In genomic region chr6:100285985-100286572, GRCm38 (mm10) we compare ENCODE assay signal across 7 mouse cellular contexts. TPM values are rescaled to one million over a fixed set of nuclear protein-coding genes. Genes with fewer than 3 reads are reported as not detected.
DNase-seq lines count a peak whose midpoint lies in the region; ATAC-seq and TF ChIP-seq lines count a peak whose summit lies in the region.

No protein-coding gene starts in this region.

- peak overlapping the region; percentile 88 for H3K9ac ChIP-seq in embryonic facial prominence, embryonic 12.5 days
- peak overlapping the region; percentile 89 for H3K9ac ChIP-seq in intestine, postnatal 0 days (ENCODE audit: low read depth, low read length)

- peak overlapping the region; percentile 75 for H3K4me3 ChIP-seq in embryonic facial prominence, embryonic 12.5 days
- peak overlapping the region; percentile 80 for H3K4me3 ChIP-seq in intestine, postnatal 0 days (ENCODE audit: low read depth, low read length)
- peak overlapping the region; percentile 58 for H3K4me3 ChIP-seq in olfactory bulb, adult 2 months (ENCODE audit: insufficient read depth, low read depth, low read length)

- peak overlapping the region; percentile 93; the same call in 1 of the 2 replicates for H3K27ac ChIP-seq in embryonic facial prominence, embryonic 12.5 days
- H3K27ac ChIP-seq in intestine, postnatal 0 days (ENCODE audit: low read depth, low read length), result no peak overlapping the region
- no peak overlapping the region for H3K27ac ChIP-seq in olfactory bulb, adult 2 months (ENCODE audit: insufficient read depth, low read depth, low read length)

- peak overlapping the region; percentile 78 for H3K4me2 ChIP-seq in embryonic facial prominence, embryonic 12.5 days (replicated peaks)
- H3K4me2 ChIP-seq in intestine, postnatal 0 days (replicated peaks; ENCODE audit: low read depth), result peak overlapping the region; percentile 97

- no peak for TF ChIP-seq CTCF in intestine, postnatal 0 days (IDR thresholded peaks at IDR 0.05; ENCODE audit: low read depth)
- no peak for TF ChIP-seq CTCF in olfactory bulb, adult 2 months (IDR thresholded peaks at IDR 0.05; ENCODE audit: insufficient read depth, low read depth, low read length)

- no peaks in the 10 kb centered on the region for H3K9me3 ChIP-seq in embryonic facial prominence, embryonic 12.5 days
- no peaks in the 10 kb centered on the region for H3K9me3 ChIP-seq in intestine, postnatal 0 days (ENCODE audit: control insufficient read depth)

- H3K27me3 ChIP-seq in embryonic facial prominence, embryonic 12.5 days, result peaks cover 5% of the 10 kb centered on the region
- H3K27me3 ChIP-seq in intestine, postnatal 0 days (replicated peaks; ENCODE audit: control insufficient read depth, insufficient read depth, low read length), result no peaks in the 10 kb centered on the region

- ATAC-seq in embryonic facial prominence, embryonic 12.5 days (ENCODE audit: insufficient number of reproducible peaks, insufficient read depth, low FRiP score, low TSS enrichment), result no peak
- ATAC-seq in intestine, postnatal 0 days, result no peak

- peak; percentile 16 for DNase-seq in retina, embryonic 14.5 days (ENCODE audit: low spot score)
- no peak for DNase-seq in retina, postnatal 1 day
- DNase-seq in spleen, postnatal 14 days (ENCODE audit: low spot score in 2 of 2), result no peak
- DNase-seq in embryo, embryonic 9.5 days (ENCODE audit: extremely low spot score), result no peak

- WGBS in embryonic facial prominence, embryonic 12.5 days, result under 1% methylated on average over 18 of the region's 18 CpGs
- WGBS in intestine, postnatal 0 days, result 4% methylated on average over 18 of the region's 18 CpGs
- WGBS in olfactory bulb, adult 2 months, result 3% methylated on average over 18 of the region's 18 CpGs

- no peak for TF ChIP-seq POLR2A in olfactory bulb, adult 2 months (IDR thresholded peaks at IDR 0.05; ENCODE audit: insufficient read depth, low read depth, low read length)

- peaks cover 32% of the 10 kb centered on the region for H3K4me1 ChIP-seq in embryonic facial prominence, embryonic 12.5 days
- no peaks in the 10 kb centered on the region for H3K4me1 ChIP-seq in intestine, postnatal 0 days (replicated peaks; ENCODE audit: control insufficient read depth, insufficient read depth, low read length)
- peaks cover 4% of the 10 kb centered on the region for H3K4me1 ChIP-seq in olfactory bulb, adult 2 months (ENCODE audit: control insufficient read depth, insufficient read depth, low read length)

- H3K36me3 ChIP-seq in embryonic facial prominence, embryonic 12.5 days, result no peaks in the 10 kb centered on the region
- no peaks in the 10 kb centered on the region for H3K36me3 ChIP-seq in intestine, postnatal 0 days (ENCODE audit: control insufficient read depth, insufficient read depth)

RNA-seq across cellular contexts. Expression of gene Rybp, which starts 1.2 kb away (rescaled TPM):
- polyA plus RNA-seq in embryonic facial prominence, embryonic 12.5 days (2016; fragmentation: Nextera tagmentation; extraction: Ambion mirVana), result 25.3 and 25.7 TPM in 2 replicates
- 13.5 and 14.7 TPM in 2 replicates for polyA plus RNA-seq in intestine, postnatal 0 days (2015; fragmentation: Nextera tagmentation; extraction: Ambion mirVana)
- polyA plus RNA-seq in olfactory bulb, adult 2 months (2012; ENCODE audit: insufficient read depth, insufficient read length, low replicate concordance, missing spikeins), result not detected in 2 replicates
